Mouse (Mus musculus) neural tube, embryonic 13.5 days (tissue): ENCODE measurements at regions not wholly inside any gene's neighbourhood (a gene's known extent, or its start where the extent isn't known, plus 50 kb on each side); places are given as distances from the start of the nearest gene placed in this dataset.

ENCODE experiments used
- ATAC-seq: fragments of 200-750 bp; cut with Nextera tagmentation; 2 replicates; pipeline ENCODE4 v1.8.0; 2017; ENCODE audit warnings: low read depth, mild to moderate bottlenecking, moderate TSS enrichment, moderate library complexity
- H3K27ac ChIP-seq: fragments of 300-500 bp; sonication (generic); replicated peaks from 2 replicates; pipeline ENCODE4 v1.5.1; 2015; ENCODE audit warnings: moderate library complexity, mild to moderate bottlenecking, inconsistent platforms
- H3K27me3 ChIP-seq: fragments of 300-500 bp; sonication (generic); 2 replicates; pipeline ENCODE4 v1.6.1; 2015; ENCODE audit warnings: mild to moderate bottlenecking, inconsistent platforms
- H3K36me3 ChIP-seq: fragments of 300-500 bp; sonication (generic); 2 replicates; pipeline ENCODE4 v1.6.1; 2015; ENCODE audit warnings: mild to moderate bottlenecking, inconsistent platforms
- H3K4me1 ChIP-seq: fragments of 300-500 bp; sonication (generic); replicated peaks from 2 replicates; pipeline ENCODE4 v1.6.1; 2015; ENCODE audit warnings: inconsistent platforms
- H3K4me2 ChIP-seq: fragments of 300-500 bp; sonication (generic); 2 replicates; pipeline ENCODE4 v1.6.1; 2015; ENCODE audit warnings: inconsistent platforms, mild to moderate bottlenecking, moderate library complexity
- H3K4me3 ChIP-seq: fragments of 300-500 bp; sonication (generic); 2 replicates; pipeline ENCODE4 v1.5.1; 2015; ENCODE audit warnings: mild to moderate bottlenecking, inconsistent platforms
- H3K9ac ChIP-seq: fragments of 300-500 bp; sonication (generic); 2 replicates; pipeline ENCODE4 v1.6.1; 2015; ENCODE audit warnings: moderate library complexity, mild to moderate bottlenecking, inconsistent platforms
- H3K9me3 ChIP-seq: fragments of 300-500 bp; sonication (generic); 2 replicates; pipeline ENCODE4 v1.6.1; 2016; ENCODE audit warnings: inconsistent platforms
- WGBS: fragments of 180-500 bp; shearing (Covaris S2); methylation state at CpG from one replicate; pipeline ENCODE4 v1.1.7; 2015; 5-methylcytosine and 5-hydroxymethylcytosine counted together

GRCm38 (mm10) chr11:79881812-79882211 lies 80.4 kb downstream of the Utp6 start:
- Histone ChIP-seq H3K27me3 (no peaks in the 10 kb centered on the region), H3K27ac (no peak overlapping the region), H3K4me2 (no peak overlapping the region), H3K4me3 (no peak overlapping the region), H3K9me3 (no peaks in the 10 kb centered on the region), H3K36me3 (no peaks in the 10 kb centered on the region), H3K9ac (no peak overlapping the region), H3K4me1 (no peaks in the 10 kb centered on the region)
- WGBS, result 64% methylated on average over 4 of the region's 4 CpGs
- ATAC-seq, result no peak

GRCm38 (mm10) chr11:79878091-79878490 lies 84.1 kb downstream of the Utp6 start:
- no peaks in the 10 kb centered on the region for H3K36me3 ChIP-seq
- ATAC-seq, result no peak
- no peak overlapping the region for H3K27ac ChIP-seq
- no peak overlapping the region for H3K9ac ChIP-seq
- no peak overlapping the region for H3K4me2 ChIP-seq
- H3K4me1 ChIP-seq, result no peaks in the 10 kb centered on the region
- H3K4me3 ChIP-seq, result no peak overlapping the region
- no peaks in the 10 kb centered on the region for H3K9me3 ChIP-seq
- H3K27me3 ChIP-seq, result no peaks in the 10 kb centered on the region
- WGBS, result 65% methylated on average over 7 of the region's 7 CpGs

- Histone ChIP-seq H3K27me3 (no peaks in the 10 kb centered on the region), H3K27ac (no peak overlapping the region; the same call in 1 of the 2 replicates), H3K4me3 (no peak overlapping the region), H3K4me1 (no peaks in the 10 kb centered on the region), H3K9me3 (no peaks in the 10 kb centered on the region), H3K4me2 (no peak overlapping the region), H3K36me3 (no peaks in the 10 kb centered on the region), H3K9ac (no peak overlapping the region)
- 66% methylated on average over 3 of the region's 3 CpGs for WGBS
- ATAC-seq, result no peak
These were observed 84.9 kb downstream of the Utp6 start for GRCm38 (mm10) chr11:79877184-79877745.

- H3K4me1 ChIP-seq, result peaks cover 18% of the 10 kb centered on the region
- H3K27me3 ChIP-seq, result no peaks in the 10 kb centered on the region
- WGBS, result 92% methylated on average over 10 of the region's 10 CpGs
- no peak overlapping the region for H3K4me3 ChIP-seq
- no peak overlapping the region for H3K27ac ChIP-seq
- no peaks in the 10 kb centered on the region for H3K9me3 ChIP-seq
- H3K36me3 ChIP-seq, result no peaks in the 10 kb centered on the region
- H3K4me2 ChIP-seq, result no peak overlapping the region
- ATAC-seq, result no peak
- H3K9ac ChIP-seq, result no peak overlapping the region
These were observed 90.2 kb downstream of the Utp6 start for GRCm38 (mm10) chr11:79871783-79872628.

GRCm38 (mm10) chr11:79870189-79870588 lies 92.0 kb downstream of the Utp6 start:
- ATAC-seq, result no peak
- H3K27ac ChIP-seq, result no peak overlapping the region
- no peak overlapping the region for H3K4me3 ChIP-seq
- no peaks in the 10 kb centered on the region for H3K9me3 ChIP-seq
- H3K27me3 ChIP-seq, result no peaks in the 10 kb centered on the region
- H3K9ac ChIP-seq, result no peak overlapping the region
- no peaks in the 10 kb centered on the region for H3K36me3 ChIP-seq
- H3K4me1 ChIP-seq, result peaks cover 18% of the 10 kb centered on the region
- H3K4me2 ChIP-seq, result no peak overlapping the region
- 75% methylated on average over 5 of the region's 5 CpGs for WGBS

- H3K4me1 ChIP-seq, result peaks cover 21% of the 10 kb centered on the region
- H3K27me3 ChIP-seq, result no peaks in the 10 kb centered on the region
- no peak overlapping the region for H3K27ac ChIP-seq
- H3K9me3 ChIP-seq, result no peaks in the 10 kb centered on the region
- ATAC-seq, result no peak
- no peak overlapping the region for H3K4me2 ChIP-seq
- no peak overlapping the region for H3K4me3 ChIP-seq
- H3K36me3 ChIP-seq, result no peaks in the 10 kb centered on the region
- WGBS, result 54% methylated on average over 5 of the region's 5 CpGs
- no peak overlapping the region for H3K9ac ChIP-seq
These were observed 93.2 kb downstream of the Utp6 start for GRCm38 (mm10) chr11:79869009-79869408.

GRCm38 (mm10) chr11:79864836-79865235 lies 97.4 kb downstream of the Utp6 start:
- Histone ChIP-seq H3K27ac (no peak overlapping the region), H3K4me3 (no peak overlapping the region), H3K4me2 (no peak overlapping the region), H3K9me3 (no peaks in the 10 kb centered on the region), H3K27me3 (no peaks in the 10 kb centered on the region), H3K36me3 (no peaks in the 10 kb centered on the region), H3K9ac (no peak overlapping the region), H3K4me1 (peaks cover 14% of the 10 kb centered on the region)
- ATAC-seq, result no peak
- whole genome bisulfite sequencing, result 69% methylated on average over 5 of the region's 5 CpGs

- Histone ChIP-seq H3K27me3 (no peaks in the 10 kb centered on the region), H3K4me1 (peaks cover 9% of the 10 kb centered on the region), H3K4me3 (no peak overlapping the region), H3K36me3 (no peaks in the 10 kb centered on the region), H3K27ac (no peak overlapping the region), H3K4me2 (no peak overlapping the region), H3K9me3 (no peaks in the 10 kb centered on the region), H3K9ac (no peak overlapping the region)
- WGBS, result 88% methylated on average over 14 of the region's 14 CpGs
- ATAC-seq, result no peak
These were observed 98.6 kb downstream of the Utp6 start for GRCm38 (mm10) chr11:79863487-79864175.

- H3K4me3 ChIP-seq, result no peak overlapping the region
- no peak for ATAC-seq
- H3K4me2 ChIP-seq, result no peak overlapping the region
- H3K27ac ChIP-seq, result no peak overlapping the region
- no peak overlapping the region for H3K9ac ChIP-seq
- H3K36me3 ChIP-seq, result no peaks in the 10 kb centered on the region
- H3K9me3 ChIP-seq, result peaks cover 6% of the 10 kb centered on the region; the same call in 1 of the 2 replicates
- WGBS, result 32% methylated on average over 12 of the region's 12 CpGs
- no peaks in the 10 kb centered on the region for H3K27me3 ChIP-seq
- peaks cover 6% of the 10 kb centered on the region for H3K4me1 ChIP-seq
These were observed 101.6 kb downstream of the Utp6 start for GRCm38 (mm10) chr11:79860611-79861067.

GRCm38 (mm10) chr11:79856376-79856775 lies 105.8 kb downstream of the Utp6 start:
- Histone ChIP-seq H3K27me3 (no peaks in the 10 kb centered on the region), H3K9me3 (peaks cover 6% of the 10 kb centered on the region; the same call in 1 of the 2 replicates), H3K9ac (no peak overlapping the region), H3K4me3 (no peak overlapping the region), H3K4me1 (no peaks in the 10 kb centered on the region), H3K27ac (no peak overlapping the region), H3K4me2 (no peak overlapping the region), H3K36me3 (no peaks in the 10 kb centered on the region)
- 79% methylated on average over 5 of the region's 5 CpGs for WGBS
- ATAC-seq, result no peak

- no peak for ATAC-seq
- WGBS, result 86% methylated on average over 3 of the region's 3 CpGs
- H3K27me3 ChIP-seq, result no peaks in the 10 kb centered on the region
- no peaks in the 10 kb centered on the region for H3K36me3 ChIP-seq
- H3K9me3 ChIP-seq, result no peaks in the 10 kb centered on the region
- H3K4me2 ChIP-seq, result no peak overlapping the region
- no peak overlapping the region for H3K4me3 ChIP-seq
- H3K9ac ChIP-seq, result no peak overlapping the region
- no peaks in the 10 kb centered on the region for H3K4me1 ChIP-seq
- H3K27ac ChIP-seq, result no peak overlapping the region
These were observed 112.6 kb downstream of the Utp6 start for GRCm38 (mm10) chr11:79849545-79849944.

GRCm38 (mm10) chr11:79844436-79844835 lies 117.8 kb downstream of the Utp6 start:
- Histone ChIP-seq H3K4me2 (no peak overlapping the region), H3K4me3 (no peak overlapping the region), H3K36me3 (no peaks in the 10 kb centered on the region), H3K27ac (no peak overlapping the region), H3K4me1 (no peaks in the 10 kb centered on the region), H3K9me3 (no peaks in the 10 kb centered on the region), H3K9ac (no peak overlapping the region), H3K27me3 (no peaks in the 10 kb centered on the region)
- ATAC-seq, result no peak
- 87% methylated on average over 4 of the region's 4 CpGs for WGBS
